Mouse (Mus musculus): ENCODE measurements at regions not wholly inside any gene's neighbourhood (a gene's known extent, or its start where the extent isn't known, plus 50 kb on each side); places are given as distances from the start of the nearest gene placed in this dataset.

- no peak for ATAC-seq (replicated peaks; ENCODE audit: low read depth, poor library complexity, severe bottlenecking)
These were observed 57.7 kb downstream of the Rpl14 start for GRCm38 (mm10) chr9:120628794-120629560.

GRCm38 (mm10) chr9:120629609-120630008 lies 58.4 kb downstream of the Rpl14 start:
- no peak for ATAC-seq (replicated peaks; ENCODE audit: low read depth, poor library complexity, severe bottlenecking)

- no peak for ATAC-seq (replicated peaks; ENCODE audit: low read depth, poor library complexity, severe bottlenecking)
These were observed 61.6 kb downstream of the Rpl14 start for GRCm38 (mm10) chr9:120632821-120633220.

GRCm38 (mm10) chr9:120642656-120643055 lies 71.4 kb downstream of the Rpl14 start:
- no peak for ATAC-seq (replicated peaks; ENCODE audit: low read depth, poor library complexity, severe bottlenecking)

GRCm38 (mm10) chr9:120643371-120643770 lies 72.1 kb downstream of the Rpl14 start:
- ATAC-seq (replicated peaks; ENCODE audit: low read depth, poor library complexity, severe bottlenecking) = no peak

- no peak for ATAC-seq (replicated peaks; ENCODE audit: low read depth, poor library complexity, severe bottlenecking)
These were observed 74.5 kb downstream of the Rpl14 start for GRCm38 (mm10) chr9:120645776-120646175.

GRCm38 (mm10) chr9:120646806-120647667 lies 75.8 kb downstream of the Rpl14 start:
- no peak for ATAC-seq (replicated peaks; ENCODE audit: low read depth, poor library complexity, severe bottlenecking)

GRCm38 (mm10) chr9:120647668-120647955 lies 76.4 kb downstream of the Rpl14 start:
- no peak for ATAC-seq (replicated peaks; ENCODE audit: low read depth, poor library complexity, severe bottlenecking)

- no peak for ATAC-seq (replicated peaks; ENCODE audit: low read depth, poor library complexity, severe bottlenecking)
These were observed 81.5 kb downstream of the Rpl14 start for GRCm38 (mm10) chr9:120652733-120653132.

GRCm38 (mm10) chr9:120653170-120653569 lies 81.9 kb downstream of the Rpl14 start:
- no peak for ATAC-seq (replicated peaks; ENCODE audit: low read depth, poor library complexity, severe bottlenecking)

GRCm38 (mm10) chr9:120654736-120655135 lies 83.5 kb downstream of the Rpl14 start:
- no peak for ATAC-seq (replicated peaks; ENCODE audit: low read depth, poor library complexity, severe bottlenecking)

GRCm38 (mm10) chr9:120656976-120657375 lies 85.7 kb downstream of the Rpl14 start:
- ATAC-seq (replicated peaks; ENCODE audit: low read depth, poor library complexity, severe bottlenecking) = peak; percentile 72

GRCm38 (mm10) chr9:120657786-120658185 lies 86.5 kb downstream of the Rpl14 start:
- ATAC-seq (replicated peaks; ENCODE audit: low read depth, poor library complexity, severe bottlenecking) = no peak

- no peak for ATAC-seq (replicated peaks; ENCODE audit: low read depth, poor library complexity, severe bottlenecking)
These were observed 87.3 kb downstream of the Rpl14 start for GRCm38 (mm10) chr9:120658576-120658975.

- no peak for ATAC-seq (replicated peaks; ENCODE audit: low read depth, poor library complexity, severe bottlenecking)
These were observed 90.0 kb downstream of the Rpl14 start for GRCm38 (mm10) chr9:120661226-120661625.

- ATAC-seq (replicated peaks; ENCODE audit: low read depth, poor library complexity, severe bottlenecking) = no peak
These were observed 90.5 kb downstream of the Rpl14 start for GRCm38 (mm10) chr9:120661641-120662227.

GRCm38 (mm10) chr9:120663181-120663580 lies 91.9 kb downstream of the Rpl14 start:
- ATAC-seq (replicated peaks; ENCODE audit: low read depth, poor library complexity, severe bottlenecking) = no peak

GRCm38 (mm10) chr9:120664086-120664485 lies 92.8 kb downstream of the Rpl14 start:
- no peak for ATAC-seq (replicated peaks; ENCODE audit: low read depth, poor library complexity, severe bottlenecking)

- ATAC-seq (replicated peaks; ENCODE audit: low read depth, poor library complexity, severe bottlenecking) = no peak
These were observed 101.2 kb downstream of the Rpl14 start for GRCm38 (mm10) chr9:120672452-120672851.

GRCm38 (mm10) chr9:120674855-120675254 lies 103.6 kb downstream of the Rpl14 start:
- ATAC-seq (replicated peaks; ENCODE audit: low read depth, poor library complexity, severe bottlenecking) = peak; percentile 56
